Mouse (Mus musculus): Measurements from ENCODE around the gene Klk1b9. TPM values are rescaled to one million over a fixed set of nuclear protein-coding genes. Genes with fewer than 3 reads are reported as not detected.

Gene Klk1b9
- not detected in 2 replicates for polyA plus RNA-seq (2012; rRNA removed)

DNA sequence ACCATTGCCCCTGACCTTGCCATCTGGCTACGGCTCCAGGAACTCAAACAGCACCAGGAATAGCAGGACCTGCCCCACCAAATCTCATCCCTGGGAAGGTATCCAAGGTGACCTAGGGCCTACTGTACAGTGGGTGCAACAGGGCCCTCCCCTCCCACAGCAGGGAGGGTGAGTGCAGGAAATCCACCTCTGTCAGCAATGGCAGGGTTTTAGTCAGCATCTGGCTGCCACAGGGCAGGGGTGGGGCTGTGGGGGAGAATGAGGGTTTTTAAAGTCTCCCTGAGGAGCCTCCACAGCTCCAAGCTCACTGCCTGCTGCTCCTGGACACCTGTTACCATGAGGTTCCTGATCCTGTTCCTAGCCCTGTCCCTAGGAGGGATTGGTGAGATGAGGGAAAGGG lies at the start of gene Klk1b9:
Gene Klk1b9 (plus strand): TSS at position 301 of the 400 bp plus-strand sequence.

GRCm38 (mm10) chr7:43933440-43933839 lies 42.4 kb upstream of the Klk1b9 start, which contains the start of gene Klk15:
Gene Klk15 (plus strand): TSS chr7:43933740.

GRCm38 (mm10) chr7:43950364-43950763 lies 25.5 kb upstream of the Klk1b9 start, which contains the start of gene Klk1b8:
Gene Klk1b8 (plus strand): TSS chr7:43950664.

DNA sequence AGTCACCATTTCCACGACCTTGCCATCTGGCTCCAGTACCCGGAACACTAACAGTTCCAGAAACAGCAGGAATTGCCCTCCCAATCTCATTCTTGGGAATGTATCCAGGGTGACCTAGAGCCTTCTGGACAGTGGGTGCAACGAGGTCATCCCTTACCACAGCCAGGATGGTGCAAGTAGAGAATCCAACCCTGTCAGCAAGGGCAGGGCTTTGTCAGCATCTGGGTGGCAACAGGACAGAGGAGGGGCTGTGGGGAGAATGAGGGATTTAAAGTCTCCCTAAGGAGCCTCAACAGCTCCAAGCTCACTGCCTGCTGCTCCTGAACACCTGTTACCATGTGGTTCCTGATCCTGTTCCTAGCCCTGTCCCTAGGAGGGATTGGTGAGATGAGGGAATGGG lies 9.4 kb upstream of the Klk1b9 start, which contains the start of gene Klk1b1:
Gene Klk1b1 (plus strand): TSS at position 301 of the 400 bp plus-strand sequence.

DNA sequence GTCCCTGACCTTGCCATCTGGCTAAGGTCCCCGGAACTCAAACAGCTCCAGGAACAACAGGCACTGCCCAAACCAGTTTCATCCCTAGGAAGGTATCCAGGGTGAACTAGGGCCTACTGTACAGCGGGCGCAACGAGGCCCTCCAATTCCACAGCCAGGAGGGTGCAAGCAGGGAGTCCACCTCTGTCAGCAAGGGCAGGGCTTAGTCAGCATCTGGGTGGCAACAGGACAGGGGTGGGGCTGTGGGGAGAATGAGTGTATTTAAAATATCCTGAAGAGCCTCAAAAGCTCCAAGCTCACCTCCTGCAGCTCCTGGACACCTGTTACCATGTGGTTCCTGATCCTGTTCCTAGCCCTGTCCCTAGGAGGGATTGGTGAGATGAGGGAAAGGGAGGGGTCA lies 19.7 kb downstream of the Klk1b9 start, which contains the start of gene Klk1b11:
Gene Klk1b11 (plus strand): TSS at position 301 of the 400 bp plus-strand sequence.

DNA sequence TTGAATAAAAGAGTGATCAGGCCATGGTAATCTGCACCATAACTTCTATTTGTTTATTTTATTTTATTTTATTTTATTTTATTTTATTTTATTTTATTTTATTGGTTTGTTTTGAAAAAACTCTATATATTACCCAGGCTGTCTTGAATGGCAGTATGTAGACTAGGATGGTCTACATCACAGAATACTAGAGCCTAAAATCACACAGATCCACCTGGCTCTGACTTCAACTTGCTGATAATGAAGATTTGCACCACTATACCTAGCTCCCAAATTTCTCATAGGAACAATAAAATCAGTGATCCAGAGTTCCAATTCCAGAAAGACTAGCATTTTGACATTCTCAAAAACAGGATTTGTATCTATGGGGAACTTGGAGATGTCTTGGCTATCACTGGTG lies 36.0 kb downstream of the Klk1b9 start, which contains the start of gene Klk1b26:
Gene Klk1b26 (plus strand): TSS at position 301 of the 400 bp plus-strand sequence.

Other genes starting within 250 kb of the Klk1b9 start
- gene Klk12, start 207.2 kb upstream of the Klk1b9 start, polyA plus RNA-seq (2012; rRNA removed) = 2.5 and 6.0 TPM in 2 replicates
- 27.7 and 37.5 TPM in 2 replicates for gene Klk11, start 201.5 kb upstream of the Klk1b9 start, polyA plus RNA-seq (2012; rRNA removed)
- 70.8 and 139 TPM in 2 replicates for gene Klk10, start 195.0 kb upstream of the Klk1b9 start, polyA plus RNA-seq (2012; rRNA removed)
- 13.5 and 28.2 TPM in 2 replicates for gene Klk9, start 184.2 kb upstream of the Klk1b9 start, polyA plus RNA-seq (2012; rRNA removed)
- 35.2 and 46.8 TPM in 2 replicates for gene Klk8, start 178.5 kb upstream of the Klk1b9 start, polyA plus RNA-seq (2012; rRNA removed)
- gene Klk7, start 164.8 kb upstream of the Klk1b9 start, polyA plus RNA-seq (2012; rRNA removed) = 5.4 and 17.8 TPM in 2 replicates
- gene Klk6, start 151.6 kb upstream of the Klk1b9 start, polyA plus RNA-seq (2012; rRNA removed) = 4.1 and 11.7 TPM in 2 replicates
- 26.4 and 45.6 TPM in 2 replicates for gene Klk5, start 134.1 kb upstream of the Klk1b9 start, polyA plus RNA-seq (2012; rRNA removed)
- not detected in 2 replicates for gene Klk4, start 94.9 kb upstream of the Klk1b9 start, polyA plus RNA-seq (2012; rRNA removed)
- gene Klk15, start 42.3 kb upstream of the Klk1b9 start, polyA plus RNA-seq (2012; rRNA removed) = not detected in 2 replicates
- not detected in 2 replicates for gene Klk1b8, start 25.4 kb upstream of the Klk1b9 start, polyA plus RNA-seq (2012; rRNA removed)
- not detected in 2 replicates for gene Klk1b1, start 9.3 kb upstream of the Klk1b9 start, polyA plus RNA-seq (2012; rRNA removed)
- not detected in 2 replicates for gene Klk1b11, start 19.8 kb downstream of the Klk1b9 start, polyA plus RNA-seq (2012; rRNA removed)
- gene Klk1b26, start 36.1 kb downstream of the Klk1b9 start, polyA plus RNA-seq (2012; rRNA removed) = 0.30 and 0.31 TPM in 2 replicates
- gene Klk1b27, start 76.2 kb downstream of the Klk1b9 start, polyA plus RNA-seq (2012; rRNA removed) = not detected in 2 replicates
- gene Klk1b21, start 126.3 kb downstream of the Klk1b9 start, polyA plus RNA-seq (2012; rRNA removed) = not detected in 2 replicates
- 0.38 TPM in 1 of 2 replicates, not detected in the other for gene Klk1b22, start 136.6 kb downstream of the Klk1b9 start, polyA plus RNA-seq (2012; rRNA removed)
- not detected in 2 replicates for gene Klk1b16, start 160.7 kb downstream of the Klk1b9 start, polyA plus RNA-seq (2012; rRNA removed)
- gene Klk1b24, start 212.2 kb downstream of the Klk1b9 start, polyA plus RNA-seq (2012; rRNA removed) = 0.19 TPM in 1 of 2 replicates, not detected in the other
- not detected in 2 replicates for gene Klk1b3, start 222.1 kb downstream of the Klk1b9 start, polyA plus RNA-seq (2012; rRNA removed)
- not detected in 2 replicates for gene Klk1b4, start 231.4 kb downstream of the Klk1b9 start, polyA plus RNA-seq (2012; rRNA removed)
- not detected in 2 replicates for gene Klk1b5, start 239.9 kb downstream of the Klk1b9 start, polyA plus RNA-seq (2012; rRNA removed)
- 21.8 and 58.4 TPM in 2 replicates for gene Klk1, start 249.3 kb downstream of the Klk1b9 start, polyA plus RNA-seq (2012; rRNA removed)